Mouse (Mus musculus) urinary bladder, postnatal 36 days (tissue): ENCODE measurements around the gene Rev1.
"Not testable (repeated sequence)": the region's sequence is repeated elsewhere in the genome, so short reads cannot be mapped to it uniquely, and the experiment has no call there.

Experiments
- DNase-seq, 2 experiments: peaks; one replicate each; pipeline ENCODE4 v3.0.0; 2022; ENCODE audit warnings: low spot score in 2 of 2, mixed read lengths in 1 of 2

Rev1 gene

GRCm38 (mm10) chr1:38067276-38067675 lies 62.3 kb downstream of the Rev1 start:
- no peak for DNase-seq

DNA sequence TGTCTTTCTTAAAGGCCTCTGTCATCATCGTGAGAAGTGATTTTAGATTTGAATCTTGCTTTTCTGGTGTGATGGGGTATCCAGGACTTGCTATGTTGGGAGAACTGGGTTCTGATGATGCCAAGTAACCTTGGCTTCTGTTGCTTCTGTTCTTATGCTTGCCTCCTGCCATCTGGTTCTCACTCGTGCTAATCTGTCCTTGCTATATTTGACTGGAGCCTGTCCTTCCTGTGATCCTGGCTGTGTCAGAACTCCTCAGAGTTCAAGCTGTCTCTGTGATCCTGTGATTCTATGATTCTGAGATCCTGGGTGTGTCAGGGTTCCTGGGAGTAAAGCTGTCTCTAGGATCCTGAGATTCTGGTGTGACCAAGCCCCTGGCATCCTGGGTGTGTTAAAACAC lies 67.4 kb downstream of the Rev1 start:
- not testable (repeated sequence) for DNase-seq

- DNase-seq: no peak
Measured at GRCm38 (mm10) chr1:38058417-38058816, 71.2 kb downstream of the Rev1 start.

GRCm38 (mm10) chr1:38055176-38055575 lies 74.4 kb downstream of the Rev1 start:
- peak in 1 of 2 experiments; percentile 12 for DNase-seq

DNA sequence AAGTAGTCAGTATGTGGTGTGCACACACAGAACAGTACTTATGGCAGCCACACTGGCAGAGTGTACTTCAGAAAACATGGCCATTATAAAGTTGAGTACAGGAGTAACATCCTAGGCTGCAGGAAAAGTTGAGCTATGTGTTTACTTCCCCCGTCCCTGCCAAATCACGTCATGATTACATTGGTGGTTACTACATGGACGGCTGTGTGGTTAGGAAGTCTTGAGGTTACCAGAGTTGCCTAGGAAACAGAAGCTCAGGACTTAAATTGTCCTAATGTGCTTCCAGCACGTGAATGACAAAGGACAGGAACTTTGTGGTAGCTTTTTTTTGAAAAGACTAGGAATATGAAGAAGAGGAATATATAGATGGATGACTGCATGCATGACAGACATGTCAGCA lies 80.0 kb downstream of the Rev1 start:
- no peak for DNase-seq

DNA sequence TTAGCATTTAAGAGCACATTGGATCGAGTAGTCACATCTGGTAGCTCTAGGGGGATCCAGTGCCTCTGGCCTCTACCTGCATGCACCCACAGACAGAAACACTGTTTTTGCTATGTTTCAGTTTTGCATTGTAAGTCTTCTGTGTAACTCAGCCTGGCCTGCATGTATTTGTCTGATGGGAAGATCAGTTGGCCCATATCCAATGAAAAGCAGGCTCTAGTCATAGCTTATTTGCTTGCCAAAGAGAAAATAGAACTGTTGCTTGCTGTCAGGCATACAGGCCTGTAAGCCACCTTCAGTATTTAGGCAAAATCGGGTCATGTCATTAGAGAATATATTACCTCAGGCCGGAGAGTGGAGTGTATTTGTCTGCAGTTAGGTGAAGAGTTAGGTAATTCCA lies 81.5 kb downstream of the Rev1 start:
- no peak for DNase-seq

DNA sequence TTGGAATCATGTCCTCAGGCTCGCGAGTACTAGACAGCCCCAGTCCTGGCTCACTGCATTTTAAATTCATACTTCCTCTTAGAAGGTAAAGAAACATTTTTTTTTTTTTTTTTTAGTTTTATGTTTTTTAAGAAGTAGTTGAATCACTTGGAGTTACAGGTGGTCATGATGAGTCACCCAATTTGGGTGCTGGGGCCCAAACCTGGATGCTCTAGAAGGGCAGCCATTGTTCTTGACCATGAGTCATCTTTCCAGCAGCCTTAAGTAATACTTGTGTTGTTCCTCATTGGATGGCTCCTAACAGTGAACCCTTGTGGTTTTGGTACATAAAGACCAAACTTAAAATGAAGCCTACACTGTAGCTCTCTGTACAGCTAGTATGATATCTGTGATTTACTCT lies 90.7 kb downstream of the Rev1 start:
- no peak for DNase-seq

DNA sequence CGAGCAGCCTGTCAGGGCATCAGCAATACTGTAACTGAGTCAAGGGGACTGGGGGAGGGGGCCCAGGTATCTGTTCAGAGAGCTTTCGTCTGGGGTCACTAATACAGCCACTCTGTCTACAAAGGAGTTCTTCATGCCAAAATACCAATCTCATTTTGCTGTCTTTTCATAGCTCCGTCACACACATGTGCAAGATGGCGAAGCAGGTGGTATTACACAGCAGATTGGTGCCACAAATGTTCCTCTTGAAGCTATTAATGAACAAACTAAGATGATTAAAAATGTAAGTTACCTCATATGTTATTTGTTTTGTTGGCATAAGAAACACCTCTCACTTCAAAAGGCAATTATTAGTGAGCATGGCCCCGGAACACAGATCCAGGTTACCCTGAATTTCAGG lies 92.2 kb downstream of the Rev1 start:
- no peak for DNase-seq

DNA sequence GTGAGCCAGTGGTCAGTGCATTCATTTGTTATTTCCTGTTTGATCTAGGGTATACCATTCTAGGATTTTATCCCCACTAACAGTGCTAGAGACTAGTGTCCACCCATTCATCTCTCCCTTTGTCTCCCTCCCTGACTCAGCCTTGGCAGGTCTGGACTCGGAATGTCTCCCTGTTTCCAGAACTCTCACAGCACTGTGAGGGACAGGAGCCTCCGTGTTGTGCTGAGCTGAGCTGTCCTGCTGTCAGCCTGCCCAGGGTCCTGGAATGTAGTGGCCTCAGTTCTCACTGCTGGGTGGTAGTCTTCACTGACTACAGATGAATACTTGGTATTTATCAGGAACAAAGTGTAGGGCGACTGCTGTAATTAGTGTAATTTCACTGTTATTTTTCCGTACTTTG lies 94.1 kb downstream of the Rev1 start:
- DNase-seq: no peak

DNA sequence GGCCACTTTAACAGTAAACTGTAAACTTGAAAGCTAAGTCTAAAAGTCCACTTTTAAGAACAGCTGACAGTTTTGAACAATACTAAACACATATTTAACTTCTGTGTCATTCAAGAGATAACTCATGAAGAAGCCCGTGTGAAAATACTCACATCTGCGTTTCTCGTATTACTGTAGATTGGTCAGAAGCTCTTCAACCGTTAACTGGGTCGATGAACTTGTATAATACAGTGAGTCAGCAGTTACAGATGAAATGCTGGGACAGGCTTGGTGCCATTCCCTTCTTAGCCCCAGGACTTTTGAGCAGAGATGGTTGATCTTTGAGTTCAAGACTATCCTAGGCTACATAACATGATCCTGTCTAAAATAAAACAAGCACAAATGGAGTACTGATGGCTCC lies 98.2 kb downstream of the Rev1 start:
- no peak for DNase-seq

- DNase-seq: no peak
Measured at GRCm38 (mm10) chr1:38027301-38027700, 102.3 kb downstream of the Rev1 start.

DNA sequence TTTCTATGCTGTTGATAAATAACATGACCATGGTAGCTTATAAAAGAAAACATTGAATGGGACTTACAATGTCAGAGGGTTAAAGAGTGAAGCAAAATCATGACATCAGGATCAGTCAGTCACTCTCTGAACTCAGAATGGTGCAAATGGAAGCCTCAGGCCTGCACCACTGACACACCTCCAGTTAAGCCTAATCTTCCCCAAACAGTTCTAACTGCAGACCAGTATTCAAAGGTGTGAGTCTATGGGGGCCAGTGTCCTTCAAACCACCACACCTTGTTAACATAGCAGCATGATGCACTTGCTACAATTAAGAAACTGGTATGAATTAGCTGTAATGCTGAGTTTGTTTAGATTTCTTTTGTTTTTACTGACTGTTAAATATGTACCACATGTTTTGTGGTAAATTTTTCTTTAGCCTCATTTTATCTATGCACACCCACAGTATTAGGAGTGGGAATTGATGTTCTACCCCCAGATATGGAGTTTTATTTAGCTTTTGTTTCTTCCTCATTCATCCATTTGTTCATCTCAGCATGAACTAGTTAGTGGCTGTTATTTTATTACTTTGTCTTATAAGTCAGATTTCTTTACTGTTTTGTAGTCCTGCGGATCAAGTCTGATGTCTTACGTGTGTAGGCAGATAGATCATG lies 114.9 kb downstream of the Rev1 start:
- DNase-seq: no peak

DNA sequence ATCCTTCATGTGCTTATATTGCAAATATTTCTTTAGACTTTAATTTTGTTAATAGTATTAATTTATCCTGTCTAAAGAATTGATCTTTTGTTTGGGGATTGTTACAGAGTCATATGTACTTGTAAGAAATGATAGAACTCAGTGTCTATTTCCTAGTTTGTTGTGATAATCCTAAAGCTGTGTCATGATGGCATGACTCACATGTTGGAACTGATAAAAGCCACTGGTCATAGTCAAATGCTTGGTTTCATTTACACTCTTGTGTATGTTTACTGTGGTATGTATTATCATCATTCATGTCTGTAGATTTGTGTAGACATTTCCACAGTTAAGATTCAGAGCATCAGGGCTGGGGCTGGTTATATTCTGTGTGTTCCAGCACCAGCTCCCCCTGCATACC lies 117.1 kb downstream of the Rev1 start:
- no peak for DNase-seq

DNA sequence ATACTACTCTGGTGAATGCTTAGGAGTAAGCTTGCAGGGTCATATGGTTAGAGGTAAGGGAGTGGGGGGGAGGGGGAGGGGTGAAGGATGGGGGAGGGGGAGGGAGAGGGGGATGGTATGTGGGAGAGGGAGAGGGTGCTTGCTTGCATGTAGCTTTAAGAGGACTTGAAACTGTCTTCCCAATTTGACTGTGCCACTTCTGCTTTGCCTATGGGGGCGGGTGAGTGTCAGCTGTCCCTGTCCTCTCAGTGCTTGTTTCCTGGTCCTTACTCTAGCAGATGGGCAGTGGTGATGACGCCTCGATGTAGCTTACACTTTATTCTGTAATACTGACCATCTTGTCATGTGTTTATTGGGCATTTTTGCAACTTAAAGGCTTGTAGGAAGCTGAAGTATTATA lies 117.5 kb downstream of the Rev1 start:
- no peak for DNase-seq

DNA sequence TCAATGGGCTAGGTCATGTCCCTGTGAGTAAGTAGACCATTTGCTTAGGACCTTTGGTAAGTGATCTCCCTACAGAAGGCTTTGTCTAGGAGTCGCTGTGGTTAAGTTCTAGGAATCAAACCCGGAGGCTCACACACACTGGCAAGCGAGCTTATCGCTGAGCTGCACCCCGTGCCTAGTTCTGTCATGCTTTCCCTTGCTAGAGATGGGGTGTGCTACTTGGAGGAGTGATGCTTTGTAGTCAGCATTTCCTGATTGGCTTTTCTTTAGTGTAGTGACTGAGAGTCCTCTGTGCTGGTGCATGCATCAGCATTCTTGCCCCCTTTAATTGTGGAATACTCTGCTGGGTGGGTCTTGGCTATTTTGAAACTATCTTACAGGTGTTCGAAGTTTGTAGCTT lies 118.0 kb downstream of the Rev1 start:
- no peak for DNase-seq

- no peak for DNase-seq
Measured at GRCm38 (mm10) chr1:38006741-38007140, 122.9 kb downstream of the Rev1 start.

DNA sequence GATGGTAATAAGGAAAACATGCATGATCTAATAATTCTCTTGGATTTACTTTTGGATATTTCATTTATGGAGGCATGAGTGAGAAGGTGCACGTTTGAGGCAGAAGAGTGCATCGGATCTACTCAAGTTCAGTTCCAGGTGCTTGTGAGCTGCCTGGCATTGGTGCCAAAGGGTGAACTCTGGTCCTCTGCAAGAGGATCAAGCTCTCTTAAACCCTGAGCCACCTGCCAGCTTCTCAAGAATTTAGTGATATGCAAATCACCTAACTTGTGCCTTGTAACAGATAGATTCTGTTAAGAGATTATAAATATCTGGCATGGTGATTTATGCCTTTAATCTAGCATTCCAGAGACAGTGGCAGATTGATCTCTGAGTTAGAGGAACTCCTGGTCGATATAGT lies 126.6 kb downstream of the Rev1 start:
- no peak for DNase-seq
